Comparison of ENCODE assay signal across 26 mouse cellular contexts in genomic region chr6:137503462-137503861, GRCm38 (mm10).
A peak's percentile ranks its signal among the peaks of the same experiment; 100 is the strongest.
DNase-seq lines count a peak whose midpoint lies in the region; ATAC-seq and TF ChIP-seq lines count a peak whose summit lies in the region.
"Had no signal": no experiment of that assay in that cellular context is flagged by ENCODE, and none has a peak within 500 bp of the region (broad histone marks: within the 10 kb centered on the region; RNA-seq: fewer than 3 reads in every experiment).

No protein-coding gene starts in this region.

- 0 out of 2 replicates have a peak, but pooled peaks cover under 1% of the 10 kb centered on the region for H3K36me3 ChIP-seq in stomach, postnatal 0 days (ENCODE audit: control insufficient read depth, insufficient read depth, low read length)
- H3K36me3 ChIP-seq: forebrain, embryonic 10.5 days; midbrain, embryonic 12.5 days; neural tube, embryonic 12.5 days had no signal

- TF ChIP-seq CTCF in stomach, postnatal 0 days (IDR thresholded peaks at IDR 0.05; ENCODE audit: low read depth), result no peak

- H3K27me3 ChIP-seq in stomach, postnatal 0 days (ENCODE audit: control insufficient read depth, insufficient read depth, low read length), result no peaks in the 10 kb centered on the region
- H3K27me3 ChIP-seq: embryonic facial prominence, embryonic 15.5 days; hindbrain, embryonic 15.5 days; kidney, embryonic 15.5 days; limb, embryonic 15.5 days; midbrain, embryonic 12.5 days; neural tube, embryonic 12.5 days; Patski had no signal

- H3K27ac ChIP-seq in stomach, postnatal 0 days (replicated peaks), result no peak overlapping the region
- H3K27ac ChIP-seq: embryonic facial prominence, embryonic 15.5 days; forebrain, embryonic 10.5 days; hindbrain, embryonic 15.5 days; kidney, embryonic 15.5 days; limb, embryonic 15.5 days; midbrain, embryonic 12.5 days; neural tube, embryonic 12.5 days had no signal

- H3K4me3 ChIP-seq in stomach, postnatal 0 days (ENCODE audit: low read depth, low read length), result no peak overlapping the region
- H3K4me3 ChIP-seq: embryonic facial prominence, embryonic 15.5 days; forebrain, embryonic 10.5 days; hindbrain, embryonic 15.5 days; kidney, embryonic 15.5 days; limb, embryonic 15.5 days; midbrain, embryonic 12.5 days; neural tube, embryonic 12.5 days had no signal

- no peaks in the 10 kb centered on the region for H3K4me1 ChIP-seq in stomach, postnatal 0 days (replicated peaks; ENCODE audit: control insufficient read depth, insufficient read depth)
- H3K4me1 ChIP-seq: embryonic facial prominence, embryonic 15.5 days; forebrain, embryonic 10.5 days; hindbrain, embryonic 15.5 days; kidney, embryonic 15.5 days; limb, embryonic 15.5 days; midbrain, embryonic 12.5 days; neural tube, embryonic 12.5 days had no signal

- no peak overlapping the region for H3K9ac ChIP-seq in stomach, postnatal 0 days (ENCODE audit: low read length)
- H3K9ac ChIP-seq: embryonic facial prominence, embryonic 15.5 days; hindbrain, embryonic 15.5 days; kidney, embryonic 15.5 days; limb, embryonic 15.5 days; lung, embryonic 14.5 days; midbrain, embryonic 12.5 days; neural tube, embryonic 12.5 days had no signal

- peak; percentile 55 for ATAC-seq in common myeloid progenitor, adult 5-6 weeks (replicated peaks; ENCODE audit: low read depth, poor library complexity, severe bottlenecking)
- ATAC-seq in stomach, postnatal 0 days (ENCODE audit: low FRiP score, low TSS enrichment), result peak; percentile 86
- ATAC-seq: intestine, postnatal 0 days; Patski had no signal

- 76% methylated on average over 8 of the region's 8 CpGs for WGBS in stomach, postnatal 0 days

- DNase-seq in heart, adult 11 months, result peak; percentile 78
- no peak for DNase-seq in heart, adult 9 months (ENCODE audit: low spot score in 2 of 2)
- DNase-seq in urinary bladder, adult 18-20 months (ENCODE audit: low spot score in 2 of 2), result peak; percentile 14 to 36
- no peak for DNase-seq in urinary bladder, adult 2 months (ENCODE audit: low spot score)
- peak; percentile 53 for DNase-seq in stomach, postnatal 0 days (ENCODE audit: low spot score)
- no peak for DNase-seq in adipocyte (ENCODE audit: low spot score)
- no peak for DNase-seq in adrenal gland, adult 2 months
- DNase-seq: cerebellum, adult 18-20 months; cerebellum, postnatal 25 days; heart, adult 18-20 months; heart, postnatal 4 days; lung, embryonic 14.5 days; lung, postnatal 4 days; right cerebral cortex, adult 18-20 months; thymus, adult 18-20 months; thymus, postnatal 4 days had no signal

- no peaks in the 10 kb centered on the region for H3K9me3 ChIP-seq in stomach, postnatal 0 days (ENCODE audit: control insufficient read depth, low read length)
- H3K9me3 ChIP-seq: embryonic facial prominence, embryonic 15.5 days; forebrain, embryonic 10.5 days; hindbrain, embryonic 15.5 days; kidney, embryonic 15.5 days; limb, embryonic 15.5 days; midbrain, embryonic 12.5 days; neural tube, embryonic 12.5 days had no signal

- no peak for TF ChIP-seq EP300 in stomach, postnatal 0 days (optimal IDR thresholded peaks at IDR 0.05)

- H3K4me2 ChIP-seq in stomach, postnatal 0 days (replicated peaks; ENCODE audit: low read depth), result no peak overlapping the region
- H3K4me2 ChIP-seq: embryonic facial prominence, embryonic 15.5 days; hindbrain, embryonic 15.5 days; kidney, embryonic 15.5 days; limb, embryonic 15.5 days; lung, embryonic 14.5 days; midbrain, embryonic 12.5 days; neural tube, embryonic 12.5 days had no signal

Comparison
In these comparisons a context has a peak if more than half of its experiments do, and no peak if none do; other contexts are left out.
1. DNase-seq: peak in heart, adult 11 months (single experiment), urinary bladder, adult 18-20 months (2 of 2) and stomach, postnatal 0 days (single experiment); none in heart, adult 9 months (0 of 2), urinary bladder, adult 2 months (single experiment), adipocyte (single experiment) and adrenal gland, adult 2 months (single experiment).